Mouse (Mus musculus): ENCODE results near the gene Rara.

Gene Rara

GRCm38 (mm10) chr11:98937914-98938694, 10.5 kb downstream of the Rara start:
- WGBS = under 1% methylated on average over 39 of the region's 39 CpGs

GRCm38 (mm10) chr11:98938701-98939083, 11.1 kb downstream of the Rara start:
- WGBS = 59% methylated on average over 7 of the region's 7 CpGs

GRCm38 (mm10) chr11:98939084-98939952, 11.7 kb downstream of the Rara start:
- WGBS = 53% methylated on average over 15 of the region's 15 CpGs

GRCm38 (mm10) chr11:98939953-98940641, 12.5 kb downstream of the Rara start:
- WGBS = 44% methylated on average over 11 of the region's 11 CpGs

GRCm38 (mm10) chr11:98940776-98941175, 13.2 kb downstream of the Rara start:
- 35% methylated on average over 3 of the region's 3 CpGs for WGBS

GRCm38 (mm10) chr11:98941341-98941825, 13.8 kb downstream of the Rara start:
- WGBS = 3% methylated on average over 12 of the region's 12 CpGs

GRCm38 (mm10) chr11:98941826-98942550, 14.4 kb downstream of the Rara start:
- WGBS = 6% methylated on average over 15 of the region's 15 CpGs

- WGBS = 17% methylated on average over 3 of the region's 3 CpGs
These were observed 14.9 kb downstream of the Rara start for GRCm38 (mm10) chr11:98942555-98942922.

GRCm38 (mm10) chr11:98942923-98943641, 15.5 kb downstream of the Rara start:
- 34% methylated on average over 8 of the region's 8 CpGs for WGBS

- WGBS = 58% methylated on average over 14 of the region's 14 CpGs
These were observed 16.3 kb downstream of the Rara start for GRCm38 (mm10) chr11:98943741-98944461.

GRCm38 (mm10) chr11:98944897-98945604, 17.4 kb downstream of the Rara start:
- whole genome bisulfite sequencing = 63% methylated on average over 11 of the region's 11 CpGs

- 55% methylated on average over 3 of the region's 3 CpGs for WGBS
These were observed 18.0 kb downstream of the Rara start for GRCm38 (mm10) chr11:98945605-98945977.

GRCm38 (mm10) chr11:98947969-98948569, 20.5 kb downstream of the Rara start:
- WGBS = 79% methylated on average over 18 of the region's 18 CpGs

- 69% methylated on average over 12 of the region's 12 CpGs for WGBS
These were observed 21.8 kb downstream of the Rara start for GRCm38 (mm10) chr11:98949242-98949957.

GRCm38 (mm10) chr11:98949958-98950460, 22.4 kb downstream of the Rara start:
- WGBS = 71% methylated on average over 7 of the region's 7 CpGs

GRCm38 (mm10) chr11:98950484-98950883, 22.9 kb downstream of the Rara start:
- 86% methylated on average over 9 of the region's 9 CpGs for WGBS

GRCm38 (mm10) chr11:98951026-98951906, 23.6 kb downstream of the Rara start:
- 44% methylated on average over 16 of the region's 16 CpGs for WGBS
